Mouse (Mus musculus): ENCODE results near the gene Cd209e.
A peak's percentile ranks its signal among the peaks of the same experiment; 100 is the strongest.
"Not testable (repeated sequence)": the region's sequence is repeated elsewhere in the genome, so short reads cannot be mapped to it uniquely, and the experiment has no call there.

Cd209e gene

GRCm38 (mm10) chr8:3854209-3854608 is at the start of gene Cd209e:
Cd209e (minus strand) TSS chr8:3854309.
- no peak for DNase-seq (ENCODE audit: low read depth, low spot score)

- no peak for DNase-seq (ENCODE audit: low read depth, low spot score)
Measured at GRCm38 (mm10) chr8:3878455-3878854, 24.3 kb upstream of the Cd209e start, which contains the start of gene Cd209d. Cd209d (minus strand) TSS chr8:3878555.

DNA sequence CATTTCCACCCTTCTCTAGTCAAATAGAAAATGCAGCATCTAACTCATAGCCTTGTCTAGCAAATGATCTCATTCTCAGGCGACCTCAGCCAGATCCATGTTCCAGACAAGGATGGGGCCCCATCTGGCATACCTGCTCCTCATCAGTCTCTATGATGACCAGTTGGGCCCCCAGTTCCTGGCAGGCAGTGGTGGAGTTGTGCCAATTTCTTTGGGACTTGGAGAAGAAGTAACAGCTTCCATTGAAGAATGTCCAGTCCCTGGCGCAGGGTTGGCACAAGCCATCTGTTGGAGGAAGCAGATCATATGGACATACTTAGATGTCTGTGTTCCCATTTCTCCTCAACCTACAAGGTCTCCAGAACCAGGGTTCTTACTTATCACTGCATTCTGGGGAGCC is 22.0 kb upstream of the Cd209e start:
- DNase-seq (ENCODE audit: low read depth, low spot score) = no peak

DNA sequence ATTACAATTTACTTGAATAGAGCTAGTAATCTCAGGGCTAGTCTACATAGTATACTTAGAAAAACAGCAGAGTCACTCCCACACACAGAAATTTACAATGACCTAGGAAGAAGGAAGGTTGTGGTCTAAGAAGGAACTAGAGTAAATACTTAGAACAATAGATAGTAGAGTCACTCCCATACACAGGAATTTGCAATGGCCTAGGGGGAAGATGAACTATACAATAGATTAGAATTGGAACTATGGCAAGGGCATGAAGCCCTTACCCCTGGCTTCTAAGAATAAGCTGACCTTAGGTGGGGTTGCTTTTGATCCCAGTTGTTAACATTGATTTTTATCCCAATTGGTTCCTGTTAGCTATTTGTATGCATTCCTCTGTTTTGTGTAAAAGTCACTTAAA is 8.6 kb upstream of the Cd209e start:
- DNase-seq (ENCODE audit: low read depth, low spot score) = not testable (repeated sequence)

DNA sequence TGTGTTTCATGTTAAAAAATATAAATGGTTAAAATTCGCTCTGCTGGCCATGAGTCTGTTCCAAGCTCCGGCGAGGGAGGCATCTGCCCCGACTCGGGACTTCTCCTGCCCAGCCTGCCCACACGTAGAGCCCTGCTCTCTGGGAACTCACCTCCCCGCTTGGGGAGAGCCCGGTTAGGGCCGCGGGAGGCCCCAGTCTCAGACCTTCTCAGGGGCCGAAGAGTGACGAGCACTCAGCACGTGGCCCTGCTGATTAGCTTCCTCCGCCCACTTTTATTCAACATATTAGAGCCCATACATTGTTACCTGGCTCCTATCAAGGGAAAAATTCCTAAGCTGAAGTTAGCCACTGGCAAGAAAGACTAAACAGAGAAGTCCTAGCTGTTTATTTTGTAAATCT is 51.0 kb downstream of the Cd209e start:
- peak; percentile 42 for DNase-seq (ENCODE audit: low read depth, low spot score)

All from embryo, embryonic 11.5 days (tissue).